Mouse (Mus musculus) yolk sac, embryonic 10.5 days (tissue): Measurements from ENCODE around the gene Romo1.
"Not testable (repeated sequence)": the region's sequence is repeated elsewhere in the genome, so short reads cannot be mapped to it uniquely, and the experiment has no call there.

Source experiments
- DNase-seq: peaks from one replicate; pipeline ENCODE4 v3.0.0-alpha.2; 2017; ENCODE audit warnings: low spot score

Gene Romo1

DNA sequence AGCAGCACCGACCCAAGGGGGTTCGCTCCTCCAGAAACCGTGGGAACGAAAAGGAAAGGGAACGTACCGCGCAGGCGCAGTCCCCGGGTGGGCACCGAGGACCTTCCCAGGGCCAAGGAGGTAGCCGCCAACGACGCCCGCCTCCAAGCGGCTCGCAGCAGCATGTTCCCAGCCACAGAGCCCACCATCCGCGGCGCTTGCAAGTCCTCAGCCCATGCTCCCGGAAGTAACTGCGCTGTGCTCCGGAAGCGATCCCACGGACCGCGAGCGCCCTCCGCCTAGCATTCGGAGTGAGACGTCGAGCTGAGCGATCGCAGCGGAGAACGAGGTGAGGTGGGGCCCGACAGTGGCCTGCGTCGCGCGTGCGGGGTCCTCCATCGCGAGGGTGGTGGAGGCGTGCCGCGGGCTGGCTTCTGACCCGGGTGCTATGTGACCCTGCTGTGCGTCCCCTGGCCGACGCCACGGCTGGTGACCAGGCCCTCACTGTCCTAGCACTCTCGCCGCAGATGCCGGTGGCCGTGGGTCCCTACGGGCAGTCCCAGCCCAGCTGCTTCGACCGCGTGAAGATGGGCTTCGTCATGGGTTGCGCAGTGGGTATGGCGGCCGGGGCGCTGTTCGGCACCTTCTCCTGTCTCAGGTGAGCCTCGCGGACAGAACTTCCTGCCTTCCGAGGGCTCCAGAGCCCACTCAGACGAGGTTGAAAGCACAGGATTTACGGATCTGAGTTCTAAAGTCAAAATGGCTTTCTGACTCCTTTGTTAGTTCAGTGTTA, at the start of gene Romo1, which contains the start of gene Nfs1:
TSS of gene Romo1 (plus strand) at position 87 of the 772 bp plus-strand sequence.
TSS of gene Nfs1 (minus strand) at position 234 of the 772 bp plus-strand sequence.
- DNase-seq, result peak; percentile 95

DNA sequence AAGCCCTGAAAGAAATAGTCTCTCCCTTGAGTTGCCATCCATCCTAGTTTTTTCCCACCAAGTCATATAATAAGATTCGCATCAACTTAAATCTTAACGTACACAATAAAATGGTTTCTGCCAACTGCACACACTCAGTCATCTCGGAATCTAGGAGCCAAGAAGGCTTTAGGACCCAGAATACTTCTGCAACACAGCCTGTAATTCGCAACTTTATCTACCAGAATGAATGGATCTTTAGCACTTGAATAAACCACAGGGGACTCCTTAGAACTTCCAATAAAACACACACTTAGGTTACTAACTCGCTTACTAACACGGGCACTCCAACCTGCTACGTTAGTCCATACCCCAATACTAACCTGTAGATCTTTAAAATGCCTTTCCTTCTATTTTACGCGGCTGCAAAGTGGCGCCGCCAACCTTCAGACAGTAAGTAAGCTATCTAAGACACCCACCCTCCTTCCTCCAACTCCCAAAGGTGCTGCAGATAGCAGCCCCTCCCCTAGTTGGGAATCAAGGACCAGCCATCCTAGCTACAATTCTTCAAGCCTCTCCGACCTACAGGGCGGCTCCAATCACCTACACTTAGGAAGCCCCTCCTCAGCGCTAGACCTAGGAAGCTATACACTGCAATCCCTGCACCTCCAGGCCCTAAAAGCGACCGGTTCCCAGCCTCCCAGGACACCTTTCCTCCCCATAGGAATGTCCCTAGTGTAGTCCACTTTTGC, 33.0 kb upstream of the Romo1 start:
- DNase-seq, result no peak

DNA sequence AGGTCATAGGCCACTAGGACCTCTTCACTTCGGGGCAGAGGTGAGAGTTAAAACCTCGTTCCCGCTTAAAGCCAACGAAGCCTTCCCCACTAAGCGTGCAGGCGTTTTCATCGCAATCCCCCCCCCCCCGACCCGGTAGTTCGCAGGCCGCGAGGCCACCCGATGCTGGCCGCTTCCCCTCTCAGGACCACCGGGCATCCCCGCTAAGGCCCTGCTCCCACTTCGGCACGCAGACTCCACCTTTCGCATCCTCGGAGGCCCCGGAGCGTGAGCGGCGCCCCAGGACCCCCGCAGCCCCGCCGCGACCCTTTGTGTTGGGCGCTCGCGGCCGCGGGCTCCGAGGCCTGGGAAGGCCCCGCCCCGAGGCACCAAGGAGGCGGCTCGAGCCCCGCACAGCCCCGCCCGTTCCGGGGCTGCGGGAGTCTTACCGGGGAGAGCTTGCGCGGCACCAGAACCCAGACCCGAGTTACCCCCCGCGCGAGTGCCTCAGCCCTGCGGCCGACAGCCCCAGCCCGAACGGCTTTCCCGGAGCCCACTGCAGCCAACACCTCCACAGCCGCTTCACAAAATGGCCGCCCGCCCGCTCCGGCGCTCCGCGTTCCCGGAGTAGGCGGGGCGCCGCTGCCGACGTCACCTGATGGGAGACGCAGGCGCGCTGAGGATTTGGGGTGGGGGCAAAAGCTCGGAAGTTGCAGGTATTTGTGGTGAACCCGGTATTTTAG, 32.3 kb upstream of the Romo1 start, which contains the start of the genes Cpne1 and Rbm12:
TSS of gene Cpne1 (minus strand) at position 608 of the 722 bp plus-strand sequence.
TSS of gene Rbm12 (minus strand) at position 621 of the 722 bp plus-strand sequence.
- peak; percentile 95 for DNase-seq

DNA sequence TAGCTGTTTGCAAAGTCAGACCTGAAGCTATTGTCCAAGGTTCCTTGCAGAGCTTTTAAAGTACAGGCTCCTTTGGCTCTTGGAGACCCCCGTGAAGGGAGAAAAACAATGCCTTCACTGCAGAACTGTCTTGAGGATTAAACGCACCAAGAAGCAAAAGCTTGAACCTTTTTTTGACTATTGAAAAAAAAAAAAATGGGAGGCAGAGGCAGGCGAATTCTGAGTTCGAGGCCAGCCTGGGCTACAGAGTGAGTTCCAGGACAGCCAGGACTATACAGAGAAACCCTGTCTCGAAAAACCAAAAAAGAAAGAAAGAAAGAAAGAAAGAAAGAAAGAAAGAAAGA, 31.8 kb upstream of the Romo1 start:
- DNase-seq, result not testable (repeated sequence)

DNA sequence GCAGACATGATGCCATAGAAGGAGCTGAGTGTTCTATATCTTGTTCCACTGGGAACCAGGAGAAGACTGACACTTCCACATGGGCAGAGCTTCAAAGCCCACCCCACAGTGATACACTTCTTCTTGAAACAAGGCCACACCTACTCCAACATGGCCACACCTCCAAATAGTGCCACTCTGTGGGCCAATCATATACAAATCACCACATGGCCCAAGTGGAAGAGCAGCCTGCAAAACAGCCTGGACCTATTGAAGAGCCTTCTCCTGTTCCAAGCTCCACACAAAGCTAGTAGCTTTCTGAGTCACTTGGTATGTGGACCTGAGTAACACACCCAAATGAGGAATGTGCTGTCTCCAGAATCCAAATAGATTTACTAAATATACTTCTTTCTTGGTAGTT, 24.3 kb upstream of the Romo1 start:
- no peak for DNase-seq

DNA sequence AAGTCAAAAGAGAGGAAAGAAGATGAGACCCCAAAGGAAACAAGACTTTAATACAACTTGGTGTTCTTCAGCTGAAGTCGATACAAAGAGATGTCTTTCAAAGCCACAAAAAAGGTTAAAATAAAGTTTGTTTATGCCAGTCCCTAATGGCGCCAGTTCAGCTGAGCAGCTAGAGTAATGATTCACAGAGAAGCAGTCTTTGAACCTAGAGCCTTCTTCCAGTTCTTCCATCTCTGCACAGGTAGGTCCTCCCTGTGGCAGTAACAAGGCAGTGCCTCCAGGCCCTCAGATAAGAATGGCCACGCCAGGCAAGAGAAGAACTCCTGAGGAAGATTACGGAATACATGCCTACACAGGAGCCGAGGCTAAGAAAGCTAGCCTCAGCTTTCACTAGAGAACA, 20.1 kb upstream of the Romo1 start:
- DNase-seq, result peak; percentile 16

DNA sequence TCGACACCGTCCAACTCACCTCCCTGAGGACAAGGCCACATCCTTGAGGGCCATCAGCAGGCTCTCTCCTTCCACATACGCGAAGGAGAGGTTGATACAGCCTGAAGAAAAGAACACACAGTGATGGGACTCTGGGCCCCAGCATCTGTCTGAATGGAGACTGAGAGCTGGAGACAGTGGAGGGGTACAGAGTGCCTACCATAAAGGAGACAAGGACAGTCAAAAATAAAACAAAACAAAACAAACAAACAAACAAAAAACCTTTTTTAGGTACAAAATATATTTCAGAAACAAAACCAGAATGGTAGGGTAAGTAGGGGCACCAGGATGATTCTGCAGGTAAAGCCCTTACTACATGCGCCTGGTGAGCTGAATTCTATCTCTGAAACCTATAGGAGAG, 16.8 kb upstream of the Romo1 start, which contains the start of gene Gm28036:
TSS of gene Gm28036 (minus strand) at position 101 of the 400 bp plus-strand sequence.
- no peak for DNase-seq

DNA sequence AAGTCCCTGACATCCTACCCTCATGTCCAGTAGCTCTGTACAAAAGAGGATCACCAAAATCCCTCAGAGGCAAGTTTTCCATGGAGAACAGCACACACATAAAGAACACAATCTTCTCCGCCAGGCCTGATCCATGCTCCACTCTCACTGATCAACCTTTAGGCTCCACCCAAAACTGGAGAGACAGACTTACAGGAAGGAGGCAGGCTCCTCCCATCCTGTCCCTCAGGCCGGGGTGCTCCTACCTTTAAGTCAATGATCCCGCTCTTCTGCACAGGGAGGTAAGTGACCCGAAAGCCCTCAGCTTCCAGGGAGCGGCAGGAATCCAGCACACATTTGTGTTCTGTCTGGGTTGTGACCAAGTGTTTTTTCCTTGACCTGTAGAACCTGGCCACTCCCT, 9.7 kb upstream of the Romo1 start:
- DNase-seq, result no peak

DNA sequence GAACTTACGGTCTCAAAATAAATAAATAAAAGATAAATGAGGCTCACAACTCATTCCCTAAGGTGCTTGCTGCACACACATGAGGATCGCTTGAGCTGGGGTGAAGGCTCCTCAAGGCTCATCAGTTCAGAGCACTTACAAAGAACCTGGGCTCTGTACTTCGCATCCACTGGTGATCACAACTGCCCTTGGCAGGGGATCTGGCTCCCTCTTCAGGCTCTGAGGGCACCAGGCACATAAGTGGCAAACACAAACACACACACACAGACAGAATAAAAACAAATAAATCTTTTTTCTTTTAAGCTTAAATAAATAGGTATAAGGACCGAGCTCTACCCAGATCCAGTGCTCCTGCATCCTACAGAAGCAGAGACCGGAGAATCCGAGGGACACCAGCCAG, 8.1 kb upstream of the Romo1 start:
- DNase-seq, result no peak

DNA sequence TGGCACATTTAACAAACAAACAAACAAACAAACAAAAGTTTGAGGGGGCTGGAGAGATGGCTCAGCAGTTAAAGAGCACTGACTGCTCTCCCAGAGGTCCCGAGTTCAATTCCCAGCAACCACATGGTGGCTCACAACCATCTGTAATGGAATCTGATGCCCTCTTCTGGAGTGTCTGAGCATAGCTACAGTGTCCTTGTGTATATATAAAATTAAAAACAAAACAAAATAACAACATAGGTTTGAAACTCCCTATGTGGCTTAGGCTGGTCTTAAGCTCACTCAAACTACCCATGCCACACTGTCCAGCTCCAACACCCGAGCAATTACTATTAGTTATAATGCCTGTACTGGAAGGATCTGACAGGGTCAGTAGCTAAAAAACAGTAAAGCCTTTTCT, 1.0 kb upstream of the Romo1 start:
- no peak for DNase-seq

DNA sequence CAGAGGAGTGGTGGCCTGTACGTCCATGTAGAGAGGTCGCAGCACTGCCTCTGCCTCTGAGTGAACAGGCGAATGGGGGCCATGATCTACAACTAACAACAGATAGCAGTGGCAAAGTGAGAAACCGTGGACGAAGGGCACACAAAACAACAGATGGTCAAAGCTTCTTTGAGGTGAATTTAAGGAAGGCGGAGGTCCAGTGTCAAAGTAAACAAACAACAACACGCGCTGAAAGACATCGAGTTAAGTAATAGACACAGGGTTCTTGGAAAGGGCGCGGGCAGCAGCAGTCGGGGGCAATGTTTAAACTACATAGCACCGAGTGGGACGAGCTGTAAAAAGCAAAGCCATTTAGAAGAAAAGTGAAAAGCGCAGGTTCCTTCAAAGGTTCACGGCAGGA, 472 bp upstream of the Romo1 start:
- DNase-seq, result peak; percentile 38

DNA sequence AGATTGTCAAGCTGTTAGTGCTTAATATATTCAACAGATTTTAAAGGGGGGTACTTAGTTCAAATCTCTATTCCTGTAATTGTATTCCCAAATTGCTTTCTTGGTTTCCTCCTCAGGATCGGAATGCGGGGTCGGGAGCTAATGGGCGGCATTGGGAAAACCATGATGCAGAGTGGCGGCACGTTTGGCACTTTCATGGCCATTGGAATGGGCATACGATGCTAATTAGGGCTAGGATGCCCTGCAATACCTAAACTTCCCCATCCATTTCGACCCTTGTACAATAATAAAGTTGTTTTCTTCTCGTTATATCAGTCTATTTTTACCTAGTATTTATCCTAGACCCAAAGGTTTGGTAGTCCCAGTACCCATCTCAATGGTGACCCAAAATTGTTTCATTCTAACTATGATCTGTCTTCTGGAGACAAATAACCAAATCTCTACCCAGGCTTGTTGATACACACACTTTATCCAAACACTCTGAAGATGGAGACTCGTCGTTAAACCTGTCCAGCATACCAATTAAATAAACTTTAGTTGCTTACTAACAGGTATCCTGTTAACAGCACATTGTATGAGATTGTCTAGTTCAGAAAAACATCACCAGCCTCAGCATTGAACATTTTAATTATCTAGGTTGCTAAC, 1.8 kb downstream of the Romo1 start:
- DNase-seq, result no peak

DNA sequence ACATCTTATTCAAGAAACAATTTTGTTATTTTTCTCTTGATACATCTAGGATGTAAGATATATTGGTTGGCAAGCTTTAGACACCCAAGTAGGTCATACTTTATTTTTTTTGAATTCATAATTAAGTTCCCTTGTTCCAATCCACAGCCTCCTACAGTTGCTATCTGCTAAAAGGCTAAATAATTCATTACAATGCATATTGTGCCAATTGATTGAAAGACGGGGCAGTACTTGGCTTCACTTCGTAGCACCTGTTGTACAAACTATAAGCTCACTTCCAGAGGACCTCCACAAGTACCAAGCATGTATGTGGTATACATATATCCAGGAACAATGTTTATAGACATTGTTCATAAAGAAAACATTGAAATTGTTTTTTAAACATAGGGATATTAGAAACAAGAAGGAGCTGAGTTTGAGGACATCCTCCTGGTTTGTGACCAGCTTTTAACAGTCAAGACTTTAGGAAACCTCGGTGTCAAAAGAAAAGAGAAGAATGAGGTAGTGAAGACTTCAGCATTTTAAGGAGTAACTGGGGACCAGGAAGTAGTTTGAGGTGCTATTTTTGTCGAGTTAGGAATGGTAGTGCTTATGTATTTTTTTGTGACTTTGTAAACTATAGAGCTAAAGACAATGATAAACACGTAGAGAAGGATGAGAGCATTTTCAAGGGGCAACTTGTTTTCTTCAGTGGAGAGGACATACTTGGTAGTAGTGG, 2.6 kb downstream of the Romo1 start:
- DNase-seq, result no peak

DNA sequence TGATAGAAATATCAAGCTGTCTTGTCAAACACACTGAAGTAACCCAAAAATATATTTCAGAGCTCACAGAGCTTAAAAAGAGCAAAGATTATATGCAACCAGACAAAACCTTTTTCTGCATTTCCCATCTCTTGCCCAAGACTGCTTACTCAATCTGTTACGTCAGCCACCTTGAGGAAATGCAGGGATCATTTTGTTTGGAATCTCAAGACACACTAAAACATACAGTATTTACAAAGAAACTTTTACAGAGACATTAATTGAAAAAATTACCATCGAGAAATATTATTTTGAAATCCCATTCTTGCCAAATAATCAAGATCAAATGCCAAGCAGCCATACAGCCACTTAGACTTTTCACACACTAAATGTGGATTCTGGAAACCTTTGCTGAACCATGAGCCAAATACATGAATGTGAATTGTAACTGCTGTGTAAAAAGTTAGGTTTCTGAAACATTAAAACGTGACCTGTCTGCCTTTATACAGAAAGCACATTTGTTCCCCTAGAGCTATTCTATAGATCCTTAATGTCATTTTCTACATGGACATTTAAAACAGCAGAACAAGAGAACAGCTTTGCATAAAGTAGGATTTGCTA, 3.6 kb downstream of the Romo1 start:
- DNase-seq, result no peak

DNA sequence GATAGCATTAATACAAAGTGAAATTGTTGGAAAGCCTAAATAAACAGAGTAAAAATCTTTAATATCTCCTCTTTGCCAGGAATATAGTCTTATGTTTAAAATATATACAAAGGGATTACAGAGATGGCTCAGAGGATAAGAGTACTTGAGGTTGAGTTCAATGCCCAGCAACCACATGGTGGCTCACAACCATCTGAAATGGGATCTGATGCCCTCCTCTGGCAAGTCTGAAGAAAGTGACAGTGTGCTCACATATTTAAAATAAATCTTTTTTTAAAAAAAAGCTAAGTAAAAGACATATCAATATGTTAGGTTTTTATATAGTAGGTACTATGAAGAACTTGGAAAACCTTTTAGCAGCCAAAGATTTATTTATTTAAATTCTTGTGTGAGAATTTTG, 7.7 kb downstream of the Romo1 start:
- no peak for DNase-seq

DNA sequence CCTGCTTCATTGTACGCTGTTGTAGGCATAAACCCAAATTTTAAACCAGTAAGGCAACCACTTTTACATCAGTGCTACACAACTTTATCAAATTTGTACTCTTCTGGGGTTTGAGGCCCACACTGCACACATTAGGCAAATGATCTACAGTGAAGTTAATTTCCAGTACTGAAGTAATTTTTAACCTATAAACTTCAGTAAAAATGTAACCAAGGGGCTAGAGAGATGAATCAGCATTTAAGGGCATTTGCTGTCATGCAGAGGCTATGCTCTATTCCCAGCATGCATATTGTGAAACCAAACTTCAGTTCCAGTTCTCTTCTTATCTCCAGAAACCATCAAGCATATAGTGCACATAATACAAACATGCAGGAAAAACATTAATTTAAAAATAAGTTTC, 21.6 kb downstream of the Romo1 start:
- DNase-seq, result no peak

DNA sequence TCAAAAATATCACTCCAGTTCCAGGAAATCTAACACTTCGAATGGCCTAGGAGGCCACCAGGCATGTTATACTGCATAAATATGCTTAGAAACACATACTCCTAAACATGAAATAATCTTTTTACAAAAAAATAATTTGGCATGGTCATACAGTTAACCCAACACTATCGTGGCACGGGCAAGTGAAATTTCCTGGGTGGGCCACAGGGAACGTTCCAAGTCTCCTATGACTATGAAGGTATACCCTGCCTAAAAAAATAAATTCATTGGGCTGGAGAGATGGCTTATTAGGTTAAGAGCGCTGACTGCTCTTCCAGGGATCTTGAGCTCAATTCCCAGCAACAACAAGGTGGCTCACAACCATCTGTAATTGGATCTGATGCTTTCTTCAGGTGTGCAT, 22.7 kb downstream of the Romo1 start:
- DNase-seq, result no peak

DNA sequence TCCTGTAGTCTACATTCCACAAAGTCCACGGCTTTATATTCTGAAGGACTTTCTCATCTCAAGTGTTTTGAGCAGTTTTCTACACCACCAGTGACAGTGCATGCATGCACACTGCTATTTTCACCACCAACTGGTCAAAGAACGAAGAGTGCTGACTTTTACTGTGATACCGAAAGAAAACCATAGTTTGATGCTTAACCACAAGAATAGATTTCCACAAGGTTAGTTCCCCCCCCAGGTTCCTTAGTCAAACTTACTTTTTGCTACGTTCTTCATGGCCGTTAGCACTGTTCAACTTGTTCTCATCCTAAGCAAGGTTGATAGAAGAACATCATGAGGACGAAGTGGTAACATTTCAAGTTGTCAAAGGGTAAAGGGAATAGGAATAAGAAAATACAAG, 33.2 kb downstream of the Romo1 start:
- no peak for DNase-seq

DNA sequence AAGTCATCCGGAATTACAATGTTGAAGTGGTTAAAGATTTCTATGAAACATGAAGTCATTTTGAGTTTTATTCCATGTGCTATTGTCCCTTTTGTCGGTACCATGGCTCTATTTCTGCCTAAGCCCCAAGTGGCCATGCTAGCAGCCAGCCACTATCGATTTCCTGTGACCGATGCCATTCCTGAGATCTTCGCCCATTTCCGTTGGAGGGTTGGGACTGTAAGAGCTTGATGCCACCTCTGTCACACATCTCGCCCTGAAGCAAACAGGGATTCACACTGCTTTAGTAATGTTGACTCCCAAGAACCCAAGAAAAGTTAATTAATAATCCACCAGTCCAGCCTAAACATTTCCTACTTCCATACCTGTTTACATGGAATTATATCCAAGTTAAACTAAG, 33.8 kb downstream of the Romo1 start:
- DNase-seq, result no peak

DNA sequence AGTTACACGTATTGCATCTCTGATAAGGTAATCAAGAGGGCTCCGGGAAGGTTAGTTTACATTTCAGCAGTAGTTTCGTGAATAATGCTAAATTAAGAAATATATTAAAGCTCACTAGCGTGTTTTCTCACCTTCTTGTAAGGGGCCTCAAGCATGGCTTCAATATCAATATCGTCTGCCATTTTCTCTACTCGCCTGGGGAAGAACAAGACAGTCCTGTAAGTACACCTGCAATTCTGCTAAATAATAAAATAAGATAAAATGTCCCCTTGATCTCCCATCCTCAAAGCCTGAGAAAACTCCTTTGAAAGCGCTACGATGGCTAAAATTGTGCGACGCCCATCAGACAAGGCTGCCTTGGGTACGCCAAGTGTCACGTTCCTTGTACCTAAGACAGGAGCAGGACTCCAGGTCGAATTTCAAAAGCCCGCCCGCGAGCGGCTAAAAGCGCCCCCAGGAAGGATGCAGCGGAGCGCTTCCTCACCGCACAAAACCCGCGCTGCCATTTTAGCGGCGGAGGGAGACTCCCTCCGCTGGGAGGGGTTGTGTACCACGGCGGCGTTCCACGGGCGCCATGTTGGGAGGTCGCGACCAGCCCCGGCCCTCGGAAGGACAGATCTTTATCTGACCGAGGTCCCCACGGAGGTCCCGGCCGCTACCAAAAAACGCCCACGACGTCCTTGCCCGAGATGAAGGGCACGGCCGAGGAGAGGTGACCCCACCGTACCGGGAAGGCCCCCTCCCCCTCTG, 35.4 kb downstream of the Romo1 start:
- DNase-seq, result peak; percentile 76

DNA sequence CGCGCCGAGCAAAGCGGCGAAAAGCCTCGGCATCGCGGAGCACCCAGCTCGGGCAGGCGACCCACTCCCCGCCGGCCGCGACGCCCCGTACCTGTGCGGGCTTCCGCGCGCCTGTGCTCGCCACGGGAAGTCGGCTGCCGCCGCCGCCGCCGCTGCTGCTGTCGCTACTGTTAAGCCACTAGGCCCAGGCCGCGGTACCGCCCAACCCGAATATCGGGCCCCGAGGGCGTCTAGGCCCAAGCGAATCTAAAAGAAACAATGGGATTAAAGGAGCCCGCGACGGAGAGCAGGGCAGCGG, 35.9 kb downstream of the Romo1 start:
- no peak for DNase-seq
